Mouse (Mus musculus) limb, embryonic 14.5 days (tissue): ENCODE measurements around the gene Golt1a. TPM values are rescaled to one million over a fixed set of nuclear protein-coding genes. Genes with fewer than 3 reads are reported as not detected.
A peak's percentile ranks its signal among the peaks of the same experiment; 100 is the strongest.

ENCODE experiments used
- ATAC-seq: fragments of 200-750 bp; cut with Nextera tagmentation; 2 replicates; pipeline ENCODE4 v1.8.0; 2017; ENCODE audit warnings: low read depth, moderate number of reproducible peaks, moderate TSS enrichment; ENCODE audit not compliant: low FRiP score
- DNase-seq: peaks from one replicate; pipeline ENCODE4 v3.0.0-alpha.2; 2015; ENCODE audit warnings: low spot score
- H3K27ac ChIP-seq: fragments of 300-500 bp; sonication (generic); replicated peaks from 2 replicates; pipeline ENCODE4 v1.5.1; 2014; ENCODE audit warnings: low read depth, mild to moderate bottlenecking, low read length, moderate library complexity, mixed read lengths
- H3K27me3 ChIP-seq: fragments of 300-500 bp; sonication (generic); 2 replicates; pipeline ENCODE4 v1.6.1; 2014; ENCODE audit warnings: low read length, mixed read lengths; ENCODE audit not compliant: control insufficient read depth, insufficient read depth
- H3K36me3 ChIP-seq: fragments of 300-500 bp; sonication (generic); 2 replicates; pipeline ENCODE4 v1.6.1; 2014; ENCODE audit warnings: mild to moderate bottlenecking, low read length, moderate library complexity, mixed read lengths; ENCODE audit not compliant: control insufficient read depth, insufficient read depth
- H3K4me1 ChIP-seq: fragments of 300-500 bp; sonication (generic); 2 replicates; pipeline ENCODE4 v1.6.1; 2014; ENCODE audit warnings: antibody characterized with exemption, low read length, mixed read lengths; ENCODE audit not compliant: control insufficient read depth, insufficient read depth
- H3K4me2 ChIP-seq: fragments of 300-500 bp; sonication (generic); replicated peaks from 2 replicates; pipeline ENCODE4 v1.6.1; 2014; ENCODE audit warnings: low read depth, mild to moderate bottlenecking, low read length, moderate library complexity; ENCODE audit not compliant: severe bottlenecking
- H3K4me3 ChIP-seq: fragments of 300-500 bp; sonication (generic); replicated peaks from 2 replicates; pipeline ENCODE4 v1.5.1; 2014; ENCODE audit warnings: low read length
- H3K9ac ChIP-seq: fragments of 300-500 bp; sonication (generic); 2 replicates; pipeline ENCODE4 v1.6.1; 2014; ENCODE audit warnings: mild to moderate bottlenecking, low read depth, low read length, moderate library complexity; ENCODE audit not compliant: severe bottlenecking
- H3K9me3 ChIP-seq: fragments of 300-500 bp; sonication (generic); 2 replicates; pipeline ENCODE4 v1.6.1; 2016; ENCODE audit warnings: low read length; ENCODE audit not compliant: control insufficient read depth
- POLR2A ChIP-seq: fragments of 200-500 bp; IDR thresholded peaks from 2 replicates; pipeline ENCODE4 v1.8.0; 2012; ENCODE audit warnings: inconsistent platforms, mild to moderate bottlenecking, moderate library complexity, borderline replicate concordance; ENCODE audit not compliant: insufficient read depth, insufficient read length; ENCODE audit errors: extremely low read depth
- WGBS: fragments of 180-500 bp; shearing (Covaris S2); extraction: QIAGEN DNeasy Blood & Tissue Kit; methylation state at CpG from one replicate; pipeline ENCODE4 v1.1.7; 2014; 5-methylcytosine and 5-hydroxymethylcytosine counted together
- polyA plus RNA-seq, 2 experiments: library from polyadenylated mRNA; depleted of rRNA in 1 of 2; stranded (reverse) in 1 of 2; unstranded in 1 of 2; fragments of >200 nt; fragmentation: Nextera tagmentation in 1 of 2; extraction: Ambion mirVana in 1 of 2; gene quantifications; 2 replicates each; pipeline versions ENCODE4 v1.2.1 to v1.2.3; 2012 to 2014

Golt1a gene
- polyA plus RNA-seq, 2 experiments: not detected

- H3K4me2 ChIP-seq: no peak overlapping the region
- H3K4me3 ChIP-seq: no peak overlapping the region
- ATAC-seq (no peak), DNase-seq (peak; percentile 24)
- no peak overlapping the region for H3K27ac ChIP-seq
- peaks cover 3% of the 10 kb centered on the region; the same call in 1 of the 2 replicates for H3K4me1 ChIP-seq
- H3K27me3 ChIP-seq: no peaks in the 10 kb centered on the region
- H3K9ac ChIP-seq: 0 out of 2 replicates have a peak overlapping the region, but pooled peaks have one; percentile 7
- no peaks in the 10 kb centered on the region for H3K36me3 ChIP-seq
- H3K9me3 ChIP-seq: no peaks in the 10 kb centered on the region
- TF ChIP-seq POLR2A: no peak
- WGBS: 51% methylated on average over 12 of the region's 12 CpGs
Measured at GRCm38 (mm10) chr1:133353371-133353809, 43.8 kb downstream of the Golt1a start.

- DNase-seq (no peak), ATAC-seq (no peak)
- H3K9ac ChIP-seq: no peak overlapping the region
- no peak for TF ChIP-seq POLR2A
- no peak overlapping the region for H3K4me2 ChIP-seq
- no peaks in the 10 kb centered on the region for H3K36me3 ChIP-seq
- H3K9me3 ChIP-seq: no peaks in the 10 kb centered on the region
- peaks cover 3% of the 10 kb centered on the region; the same call in 1 of the 2 replicates for H3K4me1 ChIP-seq
- 42% methylated on average over 5 of the region's 5 CpGs for WGBS
- no peaks in the 10 kb centered on the region for H3K27me3 ChIP-seq
- no peak overlapping the region for H3K4me3 ChIP-seq
- H3K27ac ChIP-seq: no peak overlapping the region
Measured at GRCm38 (mm10) chr1:133355469-133355868, 45.9 kb downstream of the Golt1a start.

DNA sequence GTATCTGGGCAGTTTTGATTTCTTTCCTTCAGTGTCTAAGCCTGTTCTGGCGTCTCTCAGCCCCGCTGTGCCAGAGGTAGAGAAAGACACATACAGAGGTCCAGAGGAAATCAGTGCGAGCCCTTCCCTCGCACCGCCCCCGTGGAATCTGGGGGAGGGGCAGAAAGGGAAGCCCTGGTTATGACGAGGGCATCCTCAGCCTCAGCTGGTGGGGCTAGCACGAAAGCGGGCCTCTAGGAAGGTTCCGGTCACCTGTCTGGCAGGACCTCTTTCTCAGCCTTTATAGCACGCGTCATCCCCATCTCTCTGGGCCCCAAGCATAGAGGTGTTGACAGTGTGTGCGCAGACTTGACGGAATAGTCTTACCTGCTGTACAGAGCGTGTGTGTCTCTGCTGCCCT is 46.3 kb downstream of the Golt1a start:
- Histone ChIP-seq H3K27ac (no peak overlapping the region), H3K4me2 (no peak overlapping the region), H3K4me3 (no peak overlapping the region), H3K9ac (no peak overlapping the region), H3K9me3 (no peaks in the 10 kb centered on the region), H3K27me3 (no peaks in the 10 kb centered on the region), H3K4me1 (peaks cover 3% of the 10 kb centered on the region; the same call in 1 of the 2 replicates), H3K36me3 (no peaks in the 10 kb centered on the region)
- 50% methylated on average over 15 of the region's 15 CpGs for WGBS
- no peak for TF ChIP-seq POLR2A
- ATAC-seq (no peak), DNase-seq (no peak)

GRCm38 (mm10) chr1:133356330-133356729 is 46.7 kb downstream of the Golt1a start:
- Histone ChIP-seq H3K9me3 (no peaks in the 10 kb centered on the region), H3K36me3 (no peaks in the 10 kb centered on the region), H3K27me3 (no peaks in the 10 kb centered on the region), H3K4me3 (no peak overlapping the region), H3K4me2 (no peak overlapping the region), H3K4me1 (peaks cover 3% of the 10 kb centered on the region; the same call in 1 of the 2 replicates), H3K9ac (no peak overlapping the region), H3K27ac (no peak overlapping the region)
- TF ChIP-seq POLR2A: no peak
- no peak for DNase-seq
- WGBS: 54% methylated on average over 8 of the region's 8 CpGs
- no peak for ATAC-seq

DNA sequence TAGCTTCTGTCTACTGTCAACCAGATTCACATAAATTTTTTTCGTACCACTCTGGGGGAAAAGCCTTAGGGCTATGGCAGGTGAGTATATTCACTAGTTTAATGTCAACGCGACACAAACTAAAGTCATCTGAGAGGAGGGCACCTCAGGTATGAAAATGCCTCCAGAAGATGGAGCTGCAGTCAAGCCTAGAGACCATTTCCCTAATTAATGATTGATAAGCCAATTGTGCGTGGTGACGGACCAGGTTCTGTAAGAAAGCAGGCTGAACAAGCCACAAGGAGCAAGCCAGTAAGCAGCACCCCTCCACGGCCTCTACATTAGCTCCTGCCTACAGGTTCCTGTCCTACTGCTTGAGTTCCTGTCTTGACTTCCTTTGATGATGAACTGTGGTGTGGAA is 51.4 kb downstream of the Golt1a start:
- no peak overlapping the region for H3K27ac ChIP-seq
- ATAC-seq: no peak
- H3K27me3 ChIP-seq: peaks cover 24% of the 10 kb centered on the region
- no peak for TF ChIP-seq POLR2A
- no peak overlapping the region for H3K4me2 ChIP-seq
- no peak overlapping the region for H3K9ac ChIP-seq
- H3K4me1 ChIP-seq: peaks cover 4% of the 10 kb centered on the region
- H3K36me3 ChIP-seq: no peaks in the 10 kb centered on the region
- H3K9me3 ChIP-seq: no peaks in the 10 kb centered on the region
- DNase-seq: no peak
- 87% methylated on average over 6 of the region's 6 CpGs for WGBS
- no peak overlapping the region for H3K4me3 ChIP-seq

GRCm38 (mm10) chr1:133362103-133362502 is 52.5 kb downstream of the Golt1a start:
- no peak overlapping the region for H3K4me3 ChIP-seq
- no peak for ATAC-seq
- WGBS: 87% methylated on average over 5 of the region's 5 CpGs
- DNase-seq: no peak
- H3K4me2 ChIP-seq: no peak overlapping the region
- no peak overlapping the region for H3K9ac ChIP-seq
- H3K36me3 ChIP-seq: no peaks in the 10 kb centered on the region
- no peak for TF ChIP-seq POLR2A
- no peaks in the 10 kb centered on the region for H3K9me3 ChIP-seq
- H3K4me1 ChIP-seq: peaks cover 3% of the 10 kb centered on the region; the same call in 1 of the 2 replicates
- H3K27me3 ChIP-seq: peaks cover 24% of the 10 kb centered on the region
- H3K27ac ChIP-seq: no peak overlapping the region
